Mouse (Mus musculus): Measurements from ENCODE around the gene Otub2.
"Not testable (repeated sequence)": the region's sequence is repeated elsewhere in the genome, so short reads cannot be mapped to it uniquely, and the experiment has no call there.

Gene Otub2

GRCm38 (mm10) chr12:103437601-103438000, 49.1 kb downstream of the Otub2 start:
- in situ Hi-C loops (cut with MboI, MseI) = loop anchor here (10.0 kb wide), 1 partner anchor 1567 kb away; the partner anchor contains the start of gene Syne3

GRCm38 (mm10) chr12:103443524-103443923, 55.0 kb downstream of the Otub2 start, which contains the start of gene Ifi27l2a:
Ifi27l2a (minus strand) TSS chr12:103443680.
- in situ Hi-C loops (cut with MboI, MseI) = no loop called here

GRCm38 (mm10) chr12:103444261-103444660, 55.8 kb downstream of the Otub2 start:
- in situ Hi-C loops (cut with MboI, MseI) = not testable (repeated sequence)

- in situ Hi-C loops (cut with MboI, MseI) = no loop called here
These were observed 56.6 kb downstream of the Otub2 start for GRCm38 (mm10) chr12:103445060-103445459.

GRCm38 (mm10) chr12:103453361-103453760, 64.9 kb downstream of the Otub2 start:
- in situ Hi-C loops (cut with MboI, MseI) = no loop called here
